Mouse (Mus musculus): ENCODE data around the gene Unc93b1. TPM values are rescaled to one million over a fixed set of nuclear protein-coding genes. Genes with fewer than 3 reads are reported as not detected.
"Not testable (repeated sequence)": the region's sequence is repeated elsewhere in the genome, so short reads cannot be mapped to it uniquely, and the experiment has no call there.

The Unc93b1 gene
- polyA plus RNA-seq, 2 experiments from 2014 or later = 20.8 to 54.2 TPM

GRCm38 (mm10) chr19:3947813-3948212, 12.8 kb downstream of the Unc93b1 start:
- no peak for ATAC-seq

GRCm38 (mm10) chr19:3948546-3948945, 13.6 kb downstream of the Unc93b1 start:
- ATAC-seq = no peak

GRCm38 (mm10) chr19:3950331-3950730, 15.3 kb downstream of the Unc93b1 start:
- no peak for ATAC-seq

GRCm38 (mm10) chr19:3951461-3951860, 16.5 kb downstream of the Unc93b1 start:
- no peak for ATAC-seq

GRCm38 (mm10) chr19:3952099-3952498, 17.1 kb downstream of the Unc93b1 start:
- no peak for ATAC-seq

- no peak for ATAC-seq
Measured at GRCm38 (mm10) chr19:3955033-3955432, 20.0 kb downstream of the Unc93b1 start.

- ATAC-seq = no peak
Measured at GRCm38 (mm10) chr19:3955804-3956203, 20.8 kb downstream of the Unc93b1 start.

GRCm38 (mm10) chr19:3957296-3958036, 22.5 kb downstream of the Unc93b1 start:
- ATAC-seq = not testable (repeated sequence)

- no peak for ATAC-seq
Measured at GRCm38 (mm10) chr19:3958470-3958869, 23.5 kb downstream of the Unc93b1 start, which contains the start of gene Aldh3b3. Gene Aldh3b3, plus strand, starts transcription at chr19:3958645.

GRCm38 (mm10) chr19:3959030-3959429, 24.0 kb downstream of the Unc93b1 start:
- ATAC-seq = no peak

GRCm38 (mm10) chr19:3960211-3960610, 25.2 kb downstream of the Unc93b1 start:
- no peak for ATAC-seq

GRCm38 (mm10) chr19:3961805-3962204, 26.8 kb downstream of the Unc93b1 start:
- not testable (repeated sequence) for ATAC-seq

GRCm38 (mm10) chr19:3962469-3962868, 27.5 kb downstream of the Unc93b1 start:
- no peak for ATAC-seq

- no peak for ATAC-seq
Measured at GRCm38 (mm10) chr19:3964030-3964429, 29.0 kb downstream of the Unc93b1 start.

- no peak for ATAC-seq
Measured at GRCm38 (mm10) chr19:3966330-3967075, 31.5 kb downstream of the Unc93b1 start.

GRCm38 (mm10) chr19:3967258-3967657, 32.3 kb downstream of the Unc93b1 start:
- ATAC-seq = no peak

- ATAC-seq = no peak
Measured at GRCm38 (mm10) chr19:3972229-3972628, 37.2 kb downstream of the Unc93b1 start, which contains the start of gene Aldh3b2. Gene Aldh3b2, plus strand, starts transcription at chr19:3972328.

- ATAC-seq = not testable (repeated sequence)
Measured at GRCm38 (mm10) chr19:3974608-3975007, 39.6 kb downstream of the Unc93b1 start.

- no peak for ATAC-seq
Measured at GRCm38 (mm10) chr19:3975866-3976265, 40.9 kb downstream of the Unc93b1 start.

- ATAC-seq = peak; percentile 66
Measured at GRCm38 (mm10) chr19:3980309-3980708, 45.3 kb downstream of the Unc93b1 start.

- ATAC-seq = no peak
Measured at GRCm38 (mm10) chr19:3980917-3981316, 45.9 kb downstream of the Unc93b1 start.

- ATAC-seq = no peak
Measured at GRCm38 (mm10) chr19:3983527-3984200, 48.7 kb downstream of the Unc93b1 start.

GRCm38 (mm10) chr19:3985261-3985681, 50.3 kb downstream of the Unc93b1 start:
- no peak for ATAC-seq
